In genomic region chr3:158031371-158031925, GRCm38 (mm10) we compare ENCODE assay signal across 8 mouse cellular contexts. TPM values are rescaled to one million over a fixed set of nuclear protein-coding genes. Genes with fewer than 3 reads are reported as not detected.
DNase-seq lines count a peak whose midpoint lies in the region; ATAC-seq and TF ChIP-seq lines count a peak whose summit lies in the region.

No protein-coding gene starts in this region.

- no peaks in the 10 kb centered on the region for H3K27me3 ChIP-seq in cerebellum, adult 2 months (ENCODE audit: control insufficient read depth, insufficient read depth, low read length)
- H3K27me3 ChIP-seq in forebrain, postnatal 0 days (ENCODE audit: insufficient read depth, low read length) = no peaks in the 10 kb centered on the region
- H3K27me3 ChIP-seq in lung, embryonic 14.5 days (ENCODE audit: insufficient read depth, low read length) = no peaks in the 10 kb centered on the region

- peaks cover 2% of the 10 kb centered on the region; the same call in 1 of the 2 replicates for H3K4me1 ChIP-seq in cerebellum, adult 2 months (ENCODE audit: control insufficient read depth, insufficient read depth, low read length)
- H3K4me1 ChIP-seq in forebrain, postnatal 0 days (ENCODE audit: insufficient read depth) = 0 out of 2 replicates have a peak, but pooled peaks cover 4% of the 10 kb centered on the region
- H3K4me1 ChIP-seq in lung, embryonic 14.5 days (ENCODE audit: insufficient read depth) = peaks cover 7% of the 10 kb centered on the region; the same call in 1 of the 2 replicates

- WGBS in cerebellum, adult 2 months = 1% methylated on average over 61 of the region's 61 CpGs
- WGBS in forebrain, postnatal 0 days = under 1% methylated on average over 61 of the region's 61 CpGs
- under 1% methylated on average over 61 of the region's 61 CpGs for WGBS in lung, embryonic 14.5 days

- ATAC-seq in forebrain, postnatal 0 days = peak; percentile 94
- ATAC-seq in lung, embryonic 14.5 days (ENCODE audit: insufficient read depth) = peak; percentile 92
- ATAC-seq in neutrophil, adult 5-6 weeks (ENCODE audit: extremely low read depth, insufficient number of reproducible peaks, low FRiP score, poor library complexity, severe bottlenecking) = peak; percentile 74

- H3K27ac ChIP-seq in cerebellum, adult 2 months (ENCODE audit: insufficient read depth, low read length) = no peak overlapping the region
- H3K27ac ChIP-seq in forebrain, postnatal 0 days (ENCODE audit: low read depth, low read length) = peak overlapping the region; percentile 92
- H3K27ac ChIP-seq in lung, embryonic 14.5 days (ENCODE audit: low read depth) = peak overlapping the region; percentile 97

- TF ChIP-seq POLR2A in cerebellum, adult 2 months (IDR thresholded peaks at IDR 0.05; ENCODE audit: borderline replicate concordance, insufficient read depth, low read length) = peak; percentile 62; the same call in 1 of the 2 replicates

- H3K36me3 ChIP-seq in forebrain, postnatal 0 days (ENCODE audit: insufficient read depth) = no peaks in the 10 kb centered on the region
- H3K36me3 ChIP-seq in lung, embryonic 14.5 days (ENCODE audit: insufficient read depth) = peaks cover 17% of the 10 kb centered on the region

- peak; percentile 88 for DNase-seq in MEL-GATA-1-ER (ENCODE audit: extremely low read depth, low read depth)
- DNase-seq in cerebellum, adult 2 months = peak; percentile 85 to 87
- DNase-seq in forebrain, postnatal 0 days = peak; percentile 94
- DNase-seq in heart, postnatal 4 days = peak; percentile 93
- peak; percentile 79 to 89 for DNase-seq in layer of hippocampus, adult 8-10 months (ENCODE audit: low spot score in 2 of 2)
- DNase-seq in lung, embryonic 14.5 days = peak; percentile 97
- peak; percentile 92 for DNase-seq in testis, postnatal 14 days (ENCODE audit: low spot score)

- TF ChIP-seq CTCF in cerebellum, adult 2 months (IDR thresholded peaks at IDR 0.05; ENCODE audit: borderline replicate concordance, insufficient read depth, low read depth, low read length) = no peak
- TF ChIP-seq CTCF in forebrain, postnatal 0 days (IDR thresholded peaks at IDR 0.05; ENCODE audit: low read depth) = peak; percentile 27; the same call in 1 of the 2 replicates
- TF ChIP-seq CTCF in lung, embryonic 14.5 days (IDR thresholded peaks at IDR 0.05; ENCODE audit: low read depth) = no peak

- H3K9me3 ChIP-seq in forebrain, postnatal 0 days (ENCODE audit: low read length) = no peaks in the 10 kb centered on the region
- no peaks in the 10 kb centered on the region for H3K9me3 ChIP-seq in lung, embryonic 14.5 days (ENCODE audit: low read depth, low read length)

- peak overlapping the region; percentile 93 for H3K4me3 ChIP-seq in cerebellum, adult 2 months (replicated peaks; ENCODE audit: insufficient read depth, low read depth, low read length)
- peak overlapping the region; percentile 88 for H3K4me3 ChIP-seq in forebrain, postnatal 0 days (ENCODE audit: low read depth, low read length)
- peak overlapping the region; percentile 96 for H3K4me3 ChIP-seq in lung, embryonic 14.5 days (ENCODE audit: low read depth, low read length)

- H3K4me2 ChIP-seq in forebrain, postnatal 0 days (ENCODE audit: low read depth) = peak overlapping the region; percentile 60
- peak overlapping the region; percentile 74 for H3K4me2 ChIP-seq in lung, embryonic 14.5 days

- H3K9ac ChIP-seq in forebrain, postnatal 0 days = peak overlapping the region; percentile 90
- H3K9ac ChIP-seq in lung, embryonic 14.5 days = peak overlapping the region; percentile 96

RNA-seq across cellular contexts. Expression of gene Srsf11, which starts 5.0 kb away (rescaled TPM):
- 419 and 433 TPM in 2 replicates for polyA plus RNA-seq in cerebellum, adult 2 months (2012; rRNA removed)
- 164 and 181 TPM in 2 replicates for total RNA-seq in forebrain, postnatal 0 days (2014; rRNA removed)
- polyA plus RNA-seq in forebrain, postnatal 0 days (2015; fragmentation: Nextera tagmentation; extraction: Ambion mirVana) = 153 and 172 TPM in 2 replicates
- total RNA-seq in heart, postnatal 4 days (2021) = 10 to 100 TPM; 88.7 to 91.7 TPM
- total RNA-seq in layer of hippocampus, adult 8-10 months (2022) = 100 to 1,000 TPM; 162 to 195 (median 183) TPM
- 304 and 309 TPM in 2 replicates for polyA plus RNA-seq in lung, embryonic 14.5 days (2014; fragmentation: Nextera tagmentation; extraction: Ambion mirVana)
- total RNA-seq in neutrophil, adult 5-6 weeks (2017) = 339 and 378 TPM in 2 replicates

RNA-seq across cellular contexts. Expression of gene Lrrc40, which starts 5.0 kb away (rescaled TPM):
- polyA plus RNA-seq in cerebellum, adult 2 months (2012; rRNA removed) = 23.3 and 25.3 TPM in 2 replicates
- total RNA-seq in forebrain, postnatal 0 days (2014; rRNA removed) = 53.9 and 65.5 TPM in 2 replicates
- 52.1 and 63.9 TPM in 2 replicates for polyA plus RNA-seq in forebrain, postnatal 0 days (2015; fragmentation: Nextera tagmentation; extraction: Ambion mirVana)
- 10 to 100 TPM; 28.3 to 29.7 TPM for total RNA-seq in heart, postnatal 4 days (2021)
- 10 to 100 TPM; 28.9 to 35.4 (median 31.0) TPM for total RNA-seq in layer of hippocampus, adult 8-10 months (2022)
- 63.4 and 66.3 TPM in 2 replicates for polyA plus RNA-seq in lung, embryonic 14.5 days (2014; fragmentation: Nextera tagmentation; extraction: Ambion mirVana)
- 15.0 and 23.8 TPM in 2 replicates for total RNA-seq in neutrophil, adult 5-6 weeks (2017)
